Mouse (Mus musculus): ENCODE data around the gene Kifc3.

GRCm38 (mm10) chr8:95140555-95140954 lies 62.1 kb downstream of the Kifc3 start:
- TF ChIP-seq POLR2A (IDR thresholded peaks at IDR 0.05; ENCODE audit: extremely low read depth, insufficient read depth, low read length) = no peak
- TF ChIP-seq CTCF (IDR thresholded peaks at IDR 0.05; ENCODE audit: low read depth, low read length) = no peak

All from liver, adult 2 months (tissue).